Mouse (Mus musculus): ENCODE measurements at regions not wholly inside any gene's neighbourhood (a gene's known extent, or its start where the extent isn't known, plus 50 kb on each side); places are given as distances from the start of the nearest gene placed in this dataset.

GRCm38 (mm10) chr11:91131960-91132359 lies 443.8 kb upstream of the Tom1l1 start:
- no peak for TF ChIP-seq CTCF (IDR thresholded peaks at IDR 0.05; ENCODE audit: insufficient read depth, low read length)
- TF ChIP-seq POLR2A (IDR thresholded peaks at IDR 0.05; ENCODE audit: borderline replicate concordance, extremely low read depth, low read depth, low read length), result no peak
